Mouse (Mus musculus): ENCODE data around the gene Rabgap1.

Gene Rabgap1

GRCm38 (mm10) chr2:37516030-37516710, 73.1 kb downstream of the Rabgap1 start, which contains the start of gene Gpr21:
TSS of gene Gpr21 (plus strand) at chr2:37516332.
- no peak for DNase-seq

- DNase-seq, result peak; percentile 42
Measured at GRCm38 (mm10) chr2:37516922-37517462, 73.9 kb downstream of the Rabgap1 start.

- DNase-seq, result no peak
Measured at GRCm38 (mm10) chr2:37518561-37519285, 75.6 kb downstream of the Rabgap1 start.

- DNase-seq, result no peak
Measured at GRCm38 (mm10) chr2:37519286-37519640, 76.2 kb downstream of the Rabgap1 start.

- DNase-seq, result no peak
Measured at GRCm38 (mm10) chr2:37527587-37527986, 84.5 kb downstream of the Rabgap1 start.

- DNase-seq, result no peak
Measured at GRCm38 (mm10) chr2:37529397-37529796, 86.3 kb downstream of the Rabgap1 start.

- DNase-seq, result no peak
Measured at GRCm38 (mm10) chr2:37530766-37531165, 87.7 kb downstream of the Rabgap1 start.

GRCm38 (mm10) chr2:37531639-37532038, 88.6 kb downstream of the Rabgap1 start:
- no peak for DNase-seq

GRCm38 (mm10) chr2:37549346-37550012, 106.4 kb downstream of the Rabgap1 start:
- no peak for DNase-seq

GRCm38 (mm10) chr2:37556366-37556765, 113.3 kb downstream of the Rabgap1 start:
- DNase-seq, result no peak

- DNase-seq, result no peak
Measured at GRCm38 (mm10) chr2:37565579-37565978, 122.5 kb downstream of the Rabgap1 start.

- DNase-seq, result no peak
Measured at GRCm38 (mm10) chr2:37566035-37566434, 123.0 kb downstream of the Rabgap1 start.

- DNase-seq, result no peak
Measured at GRCm38 (mm10) chr2:37569888-37570287, 126.8 kb downstream of the Rabgap1 start.

GRCm38 (mm10) chr2:37570703-37571102, 127.6 kb downstream of the Rabgap1 start:
- DNase-seq, result no peak

GRCm38 (mm10) chr2:37572141-37572540, 129.1 kb downstream of the Rabgap1 start:
- no peak for DNase-seq

- no peak for DNase-seq
Measured at GRCm38 (mm10) chr2:37576661-37577060, 133.6 kb downstream of the Rabgap1 start.

GRCm38 (mm10) chr2:37578185-37578584, 135.1 kb downstream of the Rabgap1 start:
- no peak for DNase-seq

GRCm38 (mm10) chr2:37587919-37588318, 144.8 kb downstream of the Rabgap1 start:
- DNase-seq, result no peak

Data from right cerebral cortex, postnatal 25 days (tissue).